Mouse (Mus musculus) B cell, adult 2 months (primary cell): ENCODE results near the gene Jazf1.
A peak's percentile ranks its signal among the peaks of the same experiment; 100 is the strongest.

Experiments
- DNase-seq, 2 experiments: peaks; one replicate each; pipeline ENCODE4 v3.0.0; 2022

Jazf1 gene

DNA sequence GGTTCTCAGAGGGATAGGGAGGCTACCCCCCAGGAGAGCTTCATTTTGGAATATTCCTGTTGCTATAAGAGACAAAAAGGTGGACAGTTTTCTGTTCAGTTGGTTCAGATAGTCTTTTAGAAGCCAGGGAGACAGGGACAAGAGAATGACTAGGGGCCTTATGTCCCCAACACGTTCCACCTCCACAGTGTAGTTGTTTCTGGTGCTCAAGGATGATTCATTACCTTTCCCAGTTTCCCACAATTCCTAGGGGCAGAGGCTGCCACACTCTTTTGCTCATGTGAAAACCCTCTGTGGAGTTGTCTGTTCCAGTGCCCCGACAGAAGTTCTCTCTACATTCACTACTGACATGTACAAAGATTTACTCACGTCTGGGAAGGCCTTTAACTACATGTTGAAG lies 223.7 kb downstream of the Jazf1 start:
- DNase-seq: no peak

DNA sequence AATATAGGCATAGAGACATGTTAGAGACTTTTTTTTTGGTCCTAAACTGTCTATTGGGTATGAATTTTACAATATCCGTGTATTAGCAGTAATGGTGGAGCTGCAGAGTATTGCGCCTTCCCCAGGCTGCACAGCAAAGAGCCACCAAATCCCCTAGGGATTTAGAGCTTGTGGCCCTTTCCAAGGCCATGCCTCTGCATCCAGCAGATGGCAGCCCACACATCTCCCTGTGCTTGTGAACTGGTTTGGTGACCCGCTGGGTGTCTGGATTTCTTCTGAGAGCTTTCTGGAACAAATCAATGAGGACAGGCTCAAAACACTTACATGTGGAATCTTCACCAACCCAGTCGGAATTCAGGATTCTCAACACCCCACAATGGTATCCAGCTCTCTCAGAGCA lies 225.4 kb downstream of the Jazf1 start:
- no peak for DNase-seq

DNA sequence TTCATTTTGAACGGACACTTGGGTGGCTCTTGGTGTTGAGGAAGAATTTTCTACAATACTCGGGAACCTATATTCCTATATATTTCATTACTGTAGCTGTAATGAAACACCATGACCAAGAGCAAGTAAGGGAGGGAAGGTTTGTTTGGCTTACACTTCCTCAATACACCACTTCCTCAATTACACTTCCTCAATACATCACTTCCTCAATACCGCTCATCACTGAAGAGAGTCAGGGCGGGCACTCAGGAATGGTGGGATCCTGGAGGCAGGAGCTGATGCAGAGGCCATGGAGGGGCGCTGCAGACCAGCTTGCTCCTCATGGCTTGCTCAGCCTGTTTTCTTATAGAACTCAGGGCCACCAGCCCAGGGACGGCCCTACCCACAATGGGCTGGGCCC lies 225.8 kb downstream of the Jazf1 start:
- DNase-seq: peak; percentile 48

DNA sequence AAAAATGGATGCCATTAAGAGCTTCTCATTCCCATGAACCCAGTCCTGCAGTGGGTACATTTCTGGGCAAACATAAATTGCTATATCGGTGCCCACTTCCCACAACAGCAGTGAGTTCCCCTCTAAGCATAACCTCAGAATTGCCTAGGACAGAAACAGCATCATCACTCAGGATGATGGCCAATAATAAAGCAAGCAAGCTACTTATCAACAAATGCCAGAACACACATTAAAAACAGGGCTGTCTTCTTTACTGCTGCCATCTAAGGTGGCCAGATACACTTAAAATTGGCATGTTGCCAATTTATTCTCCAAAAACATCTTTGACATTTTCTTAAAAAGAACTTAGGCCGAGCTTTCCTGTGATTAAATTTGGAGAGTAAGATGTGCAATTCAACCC lies 226.8 kb downstream of the Jazf1 start:
- DNase-seq: no peak

DNA sequence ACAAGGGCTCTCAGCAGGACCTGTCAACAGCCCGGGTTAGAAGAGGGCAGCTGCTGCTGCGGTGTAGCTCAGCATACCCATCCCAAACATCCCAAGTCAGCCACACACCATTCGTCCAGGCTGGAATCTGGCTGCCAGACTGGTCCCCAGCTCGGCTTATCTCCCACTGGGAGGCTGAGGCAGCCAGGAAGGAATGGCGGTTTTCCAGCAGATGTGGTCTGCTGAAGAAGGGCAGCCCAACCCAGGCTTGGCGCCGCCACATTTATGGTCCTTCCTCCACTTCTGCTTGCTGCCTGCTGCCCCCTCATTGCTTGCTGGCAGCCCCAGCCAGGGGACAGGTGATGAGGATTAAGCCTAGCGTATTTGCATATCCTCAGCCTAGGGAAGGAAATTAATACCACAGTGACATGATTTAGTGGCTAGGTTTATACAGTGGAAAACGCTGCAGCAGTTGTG lies 227.8 kb downstream of the Jazf1 start:
- no peak for DNase-seq

DNA sequence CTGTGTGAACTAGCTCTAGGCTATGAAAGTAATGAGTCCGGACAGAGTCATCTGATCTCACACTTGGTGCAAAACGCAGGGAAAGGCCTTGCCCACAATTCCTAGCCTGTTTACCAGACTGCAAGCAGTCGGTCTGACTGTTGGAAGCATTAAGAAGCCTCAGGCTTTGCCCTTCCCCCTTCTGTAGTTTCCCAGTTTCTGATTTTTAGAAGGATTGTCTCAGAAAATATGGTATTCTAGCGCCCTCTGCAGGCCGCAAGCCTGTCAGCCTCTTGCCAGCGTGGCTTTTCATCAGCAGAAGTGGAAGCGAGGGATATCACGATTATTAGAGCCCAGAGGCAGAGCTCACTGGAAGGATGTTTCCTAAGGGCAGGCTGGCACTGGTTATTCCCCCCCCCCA lies 229.7 kb downstream of the Jazf1 start:
- peak; percentile 66 to 68 for DNase-seq

DNA sequence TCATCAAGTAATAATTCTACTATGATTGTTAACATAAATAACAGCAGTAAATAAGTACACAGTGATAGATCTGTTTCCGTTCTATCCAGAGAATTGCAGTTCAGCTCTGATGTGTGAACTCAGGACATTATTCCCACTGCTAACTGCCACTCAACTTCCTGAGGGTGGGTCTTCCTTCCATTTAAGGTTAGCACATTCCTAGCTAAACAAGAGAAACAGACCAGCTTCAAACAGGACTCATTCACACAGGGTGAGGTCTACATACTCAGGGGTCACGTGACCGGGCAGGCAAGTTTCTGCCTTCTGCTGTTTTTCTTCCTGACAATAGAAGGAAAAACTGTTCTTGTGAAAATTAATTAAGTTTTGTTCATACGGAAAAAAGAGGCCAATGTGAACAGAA lies 230.6 kb downstream of the Jazf1 start:
- DNase-seq: no peak

DNA sequence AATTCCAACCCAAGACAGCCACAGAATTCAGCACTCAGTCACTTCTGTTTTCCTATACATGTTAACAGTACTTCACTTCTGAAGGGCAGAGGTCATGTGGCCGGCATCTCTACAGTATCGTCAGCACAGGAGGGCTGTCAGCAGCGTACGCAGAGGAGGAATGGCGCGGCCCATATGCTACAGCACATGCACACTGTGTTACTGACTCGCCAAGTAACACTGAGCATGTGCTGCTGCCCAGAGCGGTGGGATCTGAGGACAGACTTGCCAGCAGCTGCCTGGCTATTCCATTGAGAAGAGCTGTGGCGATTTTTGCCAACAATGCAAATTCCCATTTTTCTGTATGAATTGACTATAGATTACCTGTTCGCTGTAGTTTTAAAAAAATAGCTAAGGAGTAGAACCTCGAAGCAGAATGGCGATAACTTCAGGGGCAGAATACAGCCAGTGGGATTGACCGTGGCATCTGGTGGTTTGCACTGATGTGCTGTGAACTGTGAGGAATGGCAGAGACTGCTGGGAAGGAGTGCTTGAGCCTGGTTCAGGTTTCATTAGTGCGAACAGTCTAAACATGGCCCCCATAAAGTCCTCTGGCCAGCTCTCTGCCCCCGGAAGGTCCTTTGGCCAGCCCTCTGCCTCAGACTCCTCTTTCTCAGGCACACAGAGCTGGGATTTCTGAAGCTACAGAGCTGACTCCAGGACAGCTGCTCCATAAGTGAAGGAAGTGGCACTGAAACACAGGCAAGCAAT lies 232.1 kb downstream of the Jazf1 start:
- DNase-seq: no peak

DNA sequence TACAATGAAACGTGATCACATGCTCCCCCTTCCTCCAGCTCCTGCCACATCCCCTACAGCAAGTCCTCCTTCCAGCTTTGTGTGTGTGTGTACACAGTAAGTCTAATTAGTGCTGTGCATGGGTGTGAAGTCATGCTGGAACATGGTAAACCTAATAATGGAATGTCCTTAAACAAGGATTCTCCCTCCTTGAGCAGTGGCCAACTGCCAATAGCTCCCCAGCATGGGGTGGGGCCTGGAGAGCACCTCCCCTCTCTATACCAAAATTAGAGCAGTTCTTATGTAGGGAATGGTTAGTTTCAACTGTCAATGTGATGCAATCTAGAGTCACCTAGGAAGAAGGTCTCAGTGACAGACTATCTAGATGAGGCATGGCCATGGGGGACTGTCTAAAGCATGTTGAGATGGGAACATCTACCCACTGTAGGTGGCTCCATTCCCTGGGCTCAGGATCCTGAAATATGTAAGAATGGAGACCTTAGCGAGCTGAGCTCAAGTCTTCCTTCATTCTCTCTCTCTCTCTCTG lies 240.6 kb downstream of the Jazf1 start:
- DNase-seq: no peak

DNA sequence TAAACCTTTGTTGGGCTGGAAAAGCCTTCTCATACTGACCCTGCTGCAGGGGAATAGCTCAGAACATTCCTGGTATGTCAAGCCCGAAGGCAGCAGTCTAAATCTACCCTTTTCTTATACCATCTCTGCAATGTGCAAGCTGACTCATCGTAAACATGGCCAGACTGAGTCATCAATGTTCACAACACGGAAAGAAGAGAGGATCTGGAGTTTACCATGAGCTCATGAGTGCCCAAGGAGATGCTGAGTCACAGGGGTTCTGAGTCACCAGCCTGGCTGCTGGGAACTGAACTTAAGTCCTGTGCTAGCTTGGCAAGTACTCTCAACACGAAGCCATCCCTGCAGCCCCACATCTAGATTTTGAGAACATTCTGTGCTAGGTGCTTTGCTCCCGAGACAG lies 242.9 kb downstream of the Jazf1 start:
- no peak for DNase-seq

DNA sequence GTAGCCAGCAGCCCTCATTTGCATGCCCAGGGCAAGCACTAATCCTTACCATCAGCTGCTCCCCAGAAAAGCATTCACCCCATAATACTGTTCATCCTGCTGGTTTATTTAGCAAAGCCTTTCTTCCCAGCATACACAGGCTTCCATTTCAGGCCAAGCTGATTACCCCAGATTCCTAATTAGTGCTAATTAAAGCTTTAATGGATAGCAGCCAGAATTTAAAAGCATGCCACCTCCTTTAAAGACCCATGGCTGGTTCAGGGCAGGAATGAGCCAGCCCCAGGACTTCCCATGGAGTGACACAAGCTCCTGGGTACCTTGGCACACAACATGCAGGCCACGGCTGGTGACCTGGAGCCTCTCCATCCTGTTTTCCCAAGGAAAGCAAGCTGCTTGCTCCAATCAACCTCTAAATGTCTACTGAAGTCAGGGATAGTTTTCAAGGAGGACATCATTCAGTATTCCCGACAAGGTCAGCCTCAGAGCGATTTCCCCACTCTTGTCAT lies 243.4 kb downstream of the Jazf1 start:
- no peak for DNase-seq

DNA sequence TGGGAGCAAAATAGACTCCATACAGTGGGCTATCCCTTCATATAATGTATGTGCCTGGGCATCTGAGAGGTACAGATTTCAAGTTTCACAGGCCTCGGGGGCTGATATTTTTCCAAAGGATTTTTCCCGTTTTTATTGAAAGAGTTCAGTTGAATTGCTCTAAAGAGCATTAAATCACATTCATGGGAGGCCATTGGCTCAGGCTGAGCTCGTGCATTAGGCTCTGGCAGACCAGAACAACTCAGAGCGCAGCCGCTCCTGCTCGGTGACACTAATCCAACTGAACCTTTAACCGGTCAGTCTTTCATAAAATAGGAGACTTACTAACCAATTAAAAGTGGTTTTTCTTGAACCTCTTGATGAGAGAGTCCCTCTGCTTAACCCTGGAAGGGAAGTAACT lies 245.4 kb downstream of the Jazf1 start:
- no peak for DNase-seq

DNA sequence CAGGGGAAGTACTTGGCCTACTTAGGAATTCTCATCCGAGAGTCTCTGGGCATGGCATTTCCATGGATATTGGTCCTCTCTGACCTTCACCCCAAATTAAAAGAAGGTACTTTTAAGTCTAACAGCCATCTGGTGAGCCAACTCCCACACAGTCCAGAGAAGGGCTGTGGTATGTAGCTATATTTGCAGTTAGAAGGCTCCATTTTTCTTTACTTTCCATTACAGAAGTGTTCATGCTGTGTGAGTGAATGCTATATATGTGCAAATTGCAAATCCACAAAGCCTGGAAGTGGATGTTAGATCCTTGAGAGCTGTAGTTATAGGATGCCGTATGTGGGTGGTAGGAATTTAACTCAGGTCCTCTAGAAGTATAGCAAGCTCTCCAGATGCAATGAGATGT lies 245.8 kb downstream of the Jazf1 start:
- no peak for DNase-seq

DNA sequence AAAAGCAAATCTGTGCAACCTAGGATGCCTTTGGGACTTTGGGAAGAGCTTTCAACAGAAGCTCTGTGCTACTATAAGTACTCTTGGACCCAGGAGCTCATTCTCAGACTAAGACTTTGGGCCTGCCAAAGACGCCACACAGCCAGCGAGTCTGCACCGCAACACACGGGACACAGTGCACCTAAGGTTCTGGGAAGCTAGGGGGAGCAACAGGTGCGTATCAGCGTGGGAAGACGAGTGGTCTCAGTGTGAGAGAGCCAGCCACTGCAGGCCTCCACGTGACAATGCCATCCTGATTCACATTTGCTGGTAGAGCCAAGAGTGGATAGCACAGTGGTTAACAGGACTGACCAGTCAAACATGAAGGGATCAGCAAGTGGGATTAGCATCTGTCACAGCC lies 249.1 kb downstream of the Jazf1 start:
- no peak for DNase-seq

DNA sequence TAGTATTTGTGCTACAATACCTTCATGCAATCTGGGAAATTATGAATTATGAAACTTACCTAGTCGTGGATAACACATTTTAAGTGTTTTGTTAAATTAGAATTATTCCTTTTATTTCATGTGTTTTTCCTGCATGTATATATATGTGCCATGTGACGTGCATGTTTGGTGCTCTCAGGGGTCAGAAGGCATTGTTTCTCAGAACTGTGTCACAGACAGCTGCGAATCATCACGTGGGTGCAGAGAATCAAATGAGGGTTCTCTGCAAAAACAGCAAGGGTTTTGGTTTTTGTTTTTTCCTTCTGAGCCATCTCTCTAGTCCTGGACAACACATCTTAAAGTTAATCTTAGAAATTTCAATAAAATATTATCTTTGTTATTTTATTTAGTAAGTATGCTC lies 250.4 kb downstream of the Jazf1 start:
- DNase-seq: no peak

DNA sequence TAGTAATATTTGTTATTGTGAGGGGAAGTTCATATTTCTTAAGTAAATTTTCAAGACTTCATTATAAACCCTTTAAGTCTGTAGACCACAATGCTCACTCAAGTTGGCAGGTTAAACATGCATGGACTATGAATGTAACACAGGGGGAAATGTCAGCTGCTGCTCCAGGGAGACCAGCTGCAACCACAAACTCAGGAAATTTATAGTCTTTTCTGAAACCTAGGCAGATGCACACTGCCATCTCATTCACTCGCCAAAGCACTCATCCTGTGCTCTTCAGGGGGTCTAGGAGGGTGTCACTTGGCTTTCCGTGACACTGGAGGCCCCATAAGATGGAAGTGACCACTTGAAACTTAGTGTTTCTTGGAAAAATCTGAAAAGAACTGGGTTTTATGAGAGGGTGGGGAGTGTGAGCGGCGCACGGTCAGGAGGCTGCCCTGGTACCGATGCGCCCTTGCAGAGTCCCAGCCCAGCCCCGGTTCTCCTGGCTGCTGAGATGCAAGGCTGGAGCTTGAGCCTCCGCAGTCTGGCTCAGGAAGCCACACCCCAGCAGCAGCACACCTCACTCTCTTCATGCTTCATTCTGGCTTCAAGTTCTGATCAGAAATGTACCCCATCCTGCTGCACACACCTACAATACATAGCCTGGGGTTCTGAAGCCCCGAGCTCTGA lies 251.1 kb downstream of the Jazf1 start:
- no peak for DNase-seq

DNA sequence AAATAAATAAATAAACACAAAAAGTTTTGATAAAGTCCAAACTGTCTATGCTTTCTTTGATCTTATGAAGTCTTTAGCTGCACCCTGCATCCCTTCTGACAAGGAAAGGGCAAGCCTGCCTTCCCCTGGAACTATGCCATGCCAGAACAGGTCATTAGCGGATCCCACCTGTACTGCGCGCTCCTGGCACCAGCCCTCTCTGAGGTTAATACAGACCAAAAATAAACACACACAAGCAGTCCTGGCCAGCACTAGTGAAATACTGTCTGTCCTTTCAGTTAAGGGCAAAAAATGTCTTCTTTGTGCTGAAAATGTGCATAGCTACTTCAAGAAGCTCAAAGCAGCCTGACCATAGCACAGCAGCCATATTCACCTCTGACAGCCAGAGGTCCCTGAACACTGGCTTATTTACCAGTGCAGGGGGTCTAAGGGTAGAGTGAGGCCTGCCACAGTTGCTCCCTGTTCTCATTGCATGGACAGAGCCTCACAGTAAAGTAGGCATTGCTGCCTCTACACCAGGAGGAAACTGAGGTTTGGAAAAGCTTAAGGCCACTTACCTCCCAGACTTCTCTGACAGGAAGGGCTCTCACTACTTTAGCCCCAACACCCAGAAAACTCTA lies 263.1 kb downstream of the Jazf1 start:
- DNase-seq: no peak

DNA sequence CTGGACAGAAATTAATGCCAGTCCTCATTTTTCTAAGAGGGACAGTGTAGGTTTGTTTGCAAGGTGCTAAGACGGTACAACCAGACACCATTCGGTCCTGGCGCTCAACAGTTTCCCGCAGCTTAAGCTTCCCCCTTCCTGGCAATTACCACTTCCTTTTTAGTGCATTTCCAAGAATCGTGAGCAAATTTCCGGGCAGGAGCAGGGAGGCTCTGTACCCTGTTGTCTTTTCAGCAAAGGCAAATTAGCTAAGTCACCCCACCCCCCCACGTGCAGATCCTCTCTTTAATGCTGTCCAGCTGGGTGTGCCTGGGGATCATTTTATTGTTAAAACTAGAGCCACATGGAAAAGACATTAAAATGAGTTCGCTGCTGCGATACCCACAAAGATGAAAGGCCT lies 266.2 kb downstream of the Jazf1 start:
- DNase-seq: no peak

DNA sequence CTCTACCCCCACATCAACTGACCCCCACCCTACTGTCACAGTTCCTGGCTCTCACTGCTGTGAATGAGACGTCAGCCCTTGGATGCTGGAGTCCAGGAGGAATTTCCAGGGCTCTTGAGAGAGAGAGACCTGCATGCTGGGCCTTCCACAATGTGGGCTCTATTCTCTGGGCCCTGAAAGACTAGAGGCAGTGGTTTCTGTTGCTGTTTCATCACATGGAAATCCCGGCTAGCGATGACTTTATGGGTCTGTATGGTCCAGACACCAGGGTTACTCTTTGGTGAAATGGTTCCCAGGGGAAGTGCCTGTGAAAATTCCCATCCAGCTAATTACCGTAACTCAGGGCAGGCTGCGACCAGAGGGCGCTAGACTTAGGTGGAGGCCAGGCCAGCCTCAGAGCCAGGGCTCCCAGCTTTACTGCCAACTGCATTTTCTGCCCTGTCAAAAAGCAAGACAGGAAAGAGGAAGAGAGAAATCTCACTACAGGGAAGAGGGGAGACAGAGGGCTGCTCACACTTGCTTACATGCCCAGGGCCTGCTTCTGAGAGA lies 271.1 kb downstream of the Jazf1 start:
- no peak for DNase-seq

DNA sequence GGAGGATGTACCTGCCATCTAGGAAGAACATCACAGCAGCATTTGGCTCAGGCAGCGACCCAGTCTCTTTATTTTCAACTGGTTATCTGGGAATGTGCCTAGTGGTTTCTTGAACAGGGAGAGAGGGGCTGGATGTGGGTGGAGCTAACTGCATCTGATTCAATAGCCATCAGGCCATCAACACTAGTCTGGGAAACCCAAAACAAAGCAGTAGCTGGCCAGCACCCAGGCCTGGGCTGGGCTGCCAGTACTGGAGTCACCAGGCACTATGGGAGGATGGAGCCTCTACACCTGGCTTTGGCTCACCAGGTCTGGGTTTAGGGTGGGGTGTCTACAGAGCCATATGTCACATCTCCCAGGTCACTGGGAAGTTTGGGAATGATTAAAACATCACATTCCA lies 271.7 kb downstream of the Jazf1 start:
- DNase-seq: no peak

DNA sequence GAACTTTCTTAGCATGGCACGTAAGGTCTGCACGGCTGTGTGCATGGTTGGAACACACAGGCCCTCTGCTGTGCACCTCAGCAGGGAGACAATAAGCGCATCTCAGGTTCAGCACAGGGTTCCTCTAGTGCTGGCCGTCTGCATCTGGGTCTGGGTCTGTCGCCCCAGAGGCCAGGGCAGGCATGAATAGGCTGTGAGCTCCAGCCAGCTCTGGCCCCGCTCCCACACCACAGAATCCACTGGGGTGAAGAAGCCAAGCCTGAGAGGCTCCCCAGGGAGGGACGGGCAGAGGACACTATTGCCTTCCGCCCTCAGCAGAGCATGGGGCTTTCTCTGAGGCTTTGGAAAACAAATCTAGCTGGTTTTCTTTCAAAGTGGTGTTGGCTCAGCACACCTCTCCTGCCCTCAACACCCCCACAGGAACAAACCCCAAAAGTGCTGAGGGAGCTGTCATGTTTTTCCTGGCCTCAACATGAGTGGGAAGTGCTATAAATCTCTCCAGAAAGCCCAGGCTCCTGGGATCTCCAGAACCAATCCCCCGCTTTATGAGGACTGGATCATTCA lies 272.3 kb downstream of the Jazf1 start:
- no peak for DNase-seq

DNA sequence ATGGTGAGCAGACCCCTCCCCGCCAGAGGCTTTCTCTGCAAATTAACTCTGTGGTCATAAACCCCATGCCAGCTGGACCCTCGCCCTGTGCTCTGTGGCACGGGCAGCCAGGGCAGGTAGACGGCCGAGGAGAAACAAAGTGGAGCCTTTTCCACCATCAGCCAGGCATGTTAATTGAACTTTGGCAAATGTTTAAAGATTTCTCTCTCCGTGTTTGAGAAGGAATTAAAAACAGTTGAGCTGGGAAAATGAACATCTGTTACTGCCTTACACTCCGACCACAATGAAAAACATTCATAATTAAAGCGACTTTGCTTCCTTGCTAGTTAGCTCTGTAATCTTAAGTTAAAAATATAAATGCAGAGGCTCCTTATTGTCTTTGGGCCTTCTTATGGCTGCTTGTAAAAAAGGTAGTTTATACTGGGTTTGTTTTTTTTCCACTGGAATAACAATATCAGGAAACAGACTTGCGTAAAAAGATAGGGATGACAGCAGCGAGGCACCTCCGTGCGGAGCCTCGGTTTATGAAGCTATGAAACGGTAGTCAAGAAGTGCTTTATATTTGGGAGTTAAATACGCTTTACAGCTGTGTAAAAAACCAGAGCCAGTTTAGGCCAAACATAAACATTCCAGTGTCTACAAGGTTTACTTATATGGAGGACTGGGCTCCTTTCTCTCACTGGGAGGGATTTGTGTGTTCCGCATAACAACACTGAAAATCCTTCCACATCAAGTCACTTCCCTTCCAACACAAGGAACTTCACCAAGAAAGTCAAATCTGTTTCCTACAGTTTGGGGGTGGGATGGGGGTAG lies 273.2 kb downstream of the Jazf1 start:
- DNase-seq: no peak
